In genomic region chr7:43353118-43353517, GRCm38 (mm10) we compare ENCODE assay signal across 12 mouse cellular contexts. TPM values are rescaled to one million over a fixed set of nuclear protein-coding genes. Genes with fewer than 3 reads are reported as not detected.
DNase-seq lines count a peak whose midpoint lies in the region; ATAC-seq lines count a peak whose summit lies in the region.
"Had no signal": no experiment of that assay in that cellular context is flagged by ENCODE, and none has a peak within 500 bp of the region (broad histone marks: within the 10 kb centered on the region; RNA-seq: fewer than 3 reads in every experiment).

No protein-coding gene starts in this region.

- peak; percentile 43 to 59 for DNase-seq in spleen, postnatal 36 days (ENCODE audit: low spot score in 2 of 2)
- no peak for DNase-seq in spleen, postnatal 14 days (ENCODE audit: low spot score in 2 of 2)
- DNase-seq in lung, postnatal 25 days (ENCODE audit: low spot score): peak; percentile 38
- DNase-seq in telencephalon, adult 2 months (ENCODE audit: low read depth, low spot score): peak; percentile 24
- DNase-seq in kidney, postnatal 14 days: no peak
- DNase-seq in right cerebral cortex, adult 2 months (ENCODE audit: low spot score in 2 of 2): no peak
- DNase-seq: cerebellum, adult 11 months; lung, embryonic 14.5 days; retina, postnatal 1 day had no signal

- ATAC-seq in common myeloid progenitor, adult 5-6 weeks (replicated peaks; ENCODE audit: low read depth, poor library complexity, severe bottlenecking): peak; percentile 76
- ATAC-seq: intestine, embryonic 16.5 days had no signal

RNA-seq across cellular contexts. Expression of gene Siglecf, which starts 2.0 kb away (rescaled TPM):
- 18.8 and 22.1 TPM in 2 replicates for total RNA-seq in common myeloid progenitor, adult 5-6 weeks (2017)
- total RNA-seq: gastrocnemius, adult 8-10 months had no signal

RNA-seq across cellular contexts. Expression of gene Zfp715, which starts 40.0 kb away (rescaled TPM):
- total RNA-seq in common myeloid progenitor, adult 5-6 weeks (2017): 20.1 and 36.6 TPM in 2 replicates

RNA-seq across cellular contexts. Expression of gene Siglecg, which starts 54.9 kb away (rescaled TPM):
- 1.6 TPM in 2 replicates for total RNA-seq in common myeloid progenitor, adult 5-6 weeks (2017)
- total RNA-seq: gastrocnemius, adult 8-10 months had no signal

Comparison
In these comparisons a context has a peak if more than half of its experiments do, and no peak if none do; other contexts are left out.
1. DNase-seq: peak in spleen, postnatal 36 days (2 of 2), lung, postnatal 25 days (single experiment) and telencephalon, adult 2 months (single experiment); none in spleen, postnatal 14 days (0 of 2), kidney, postnatal 14 days (single experiment) and right cerebral cortex, adult 2 months (0 of 2).